Mouse (Mus musculus) cerebellum, adult 11 months (tissue): ENCODE data around the gene Clpx.

ENCODE experiments used
- DNase-seq: peaks from one replicate; pipeline ENCODE4 v3.0.0; 2022

The Clpx gene

DNA sequence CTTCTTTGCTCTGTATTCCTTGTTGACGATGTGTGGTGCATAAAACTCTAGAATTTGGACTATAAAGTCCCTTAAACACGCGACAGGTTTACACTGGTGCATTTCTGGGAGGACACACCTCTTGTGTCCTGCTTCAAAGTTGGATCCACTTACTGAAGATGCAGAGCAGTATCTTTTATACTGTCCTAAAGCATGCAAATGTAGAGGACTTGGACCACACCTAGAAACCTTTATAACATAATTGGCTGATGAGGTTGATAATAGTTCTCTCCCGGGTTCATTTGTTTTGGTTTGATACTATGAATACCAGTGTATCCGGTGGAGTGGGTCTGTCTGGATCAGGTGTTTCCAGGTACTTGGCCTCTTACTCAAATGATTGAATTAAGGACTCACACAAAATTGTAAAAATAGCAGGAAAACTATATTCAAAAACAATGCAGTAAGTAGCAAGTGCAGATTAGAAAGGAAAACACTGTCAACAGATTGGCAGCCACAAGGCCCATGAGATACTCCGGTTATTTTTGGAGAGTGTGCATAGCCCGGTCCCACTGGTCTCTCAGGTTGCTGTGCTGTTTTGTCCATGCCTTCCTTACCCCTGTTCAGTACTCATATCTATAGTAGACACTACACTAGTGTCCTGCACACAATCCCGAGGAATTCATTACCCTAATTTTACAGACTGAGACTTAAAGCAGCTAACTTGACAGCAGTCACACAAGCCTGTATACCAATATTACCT is 53.2 kb downstream of the Clpx start:
- DNase-seq = no peak

DNA sequence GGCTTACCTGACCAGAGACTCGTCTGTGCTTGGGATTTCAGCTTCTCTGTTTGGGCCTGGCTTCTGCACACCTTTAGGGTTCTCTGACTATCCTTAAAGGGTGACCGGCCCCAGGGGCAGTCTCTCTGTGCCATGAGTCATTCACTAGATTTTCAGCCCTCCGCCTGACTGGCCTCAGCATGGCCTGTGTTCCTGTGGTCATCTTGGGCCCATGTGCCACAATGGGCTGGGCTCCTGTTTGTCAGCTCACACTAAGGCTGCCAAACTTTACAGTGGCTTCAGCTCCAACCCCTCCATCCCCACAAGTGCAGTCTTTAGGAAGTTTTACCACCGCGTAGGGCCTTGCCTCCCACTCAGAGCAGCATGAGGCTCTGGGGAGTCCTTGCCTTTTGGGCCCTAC is 59.2 kb downstream of the Clpx start:
- no peak for DNase-seq

DNA sequence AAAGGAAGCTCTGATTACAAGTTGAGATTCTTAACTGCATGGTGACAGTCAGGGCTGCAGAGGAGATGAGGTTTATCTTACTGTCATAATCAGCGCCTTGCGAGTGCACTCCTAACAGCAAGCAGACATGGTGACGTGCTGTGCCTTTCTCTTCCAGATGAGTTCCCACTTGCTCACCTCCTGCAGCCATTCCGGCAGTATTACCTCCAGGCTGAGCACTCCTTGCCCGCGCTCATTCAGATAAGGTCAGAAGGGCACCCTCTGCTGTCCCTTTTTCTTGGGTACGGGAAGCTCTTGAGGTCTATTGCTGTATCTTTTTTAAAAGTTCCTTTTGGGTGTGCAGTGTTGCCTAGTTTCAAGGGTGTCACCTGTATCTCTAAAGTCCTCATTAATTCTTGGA is 62.5 kb downstream of the Clpx start:
- no peak for DNase-seq

DNA sequence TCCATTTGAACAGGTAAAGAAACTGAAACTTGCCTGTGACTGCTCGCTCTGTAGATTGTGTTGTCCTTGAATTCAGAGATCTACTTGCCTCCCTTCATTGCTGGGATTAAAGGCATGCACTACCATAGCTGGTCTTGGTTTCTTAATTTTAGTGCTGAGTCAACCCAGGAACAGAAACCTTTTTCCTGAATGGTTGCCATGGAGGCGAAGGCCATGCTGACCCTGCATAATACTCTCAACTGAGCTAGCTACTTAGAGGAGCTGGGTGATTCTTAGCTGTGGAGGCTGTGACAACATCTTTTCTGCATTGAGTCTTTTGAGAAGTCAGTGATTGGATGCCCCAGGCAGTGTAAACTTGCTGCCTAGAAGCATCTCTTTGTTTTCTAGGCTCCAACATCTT is 62.9 kb downstream of the Clpx start:
- DNase-seq = no peak

DNA sequence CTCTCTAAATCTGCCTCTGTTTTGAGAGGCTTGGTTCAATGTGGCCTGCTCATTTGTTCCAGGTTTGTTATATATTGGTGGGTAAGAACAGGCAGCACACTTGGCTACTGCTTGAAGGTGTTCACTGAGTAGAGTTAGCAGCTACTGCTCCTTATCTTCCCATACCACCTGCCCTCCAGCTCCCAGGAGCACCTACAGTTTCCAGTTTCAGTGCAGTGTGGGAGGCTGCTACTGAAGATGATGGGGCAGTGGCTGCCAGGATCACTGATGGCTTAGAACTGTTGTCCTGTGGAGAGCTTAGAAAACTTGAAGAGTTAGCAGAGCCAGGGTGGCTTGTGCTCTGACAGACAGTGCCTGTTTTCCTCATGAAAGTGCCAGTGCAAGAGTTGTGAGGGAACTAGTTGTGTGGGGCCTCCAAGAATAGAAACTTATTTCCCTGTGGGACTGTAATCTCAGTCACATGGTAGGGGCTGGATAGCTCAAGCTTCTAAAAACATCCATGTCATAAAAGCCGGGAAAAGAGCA is 65.0 kb downstream of the Clpx start:
- DNase-seq = no peak

DNA sequence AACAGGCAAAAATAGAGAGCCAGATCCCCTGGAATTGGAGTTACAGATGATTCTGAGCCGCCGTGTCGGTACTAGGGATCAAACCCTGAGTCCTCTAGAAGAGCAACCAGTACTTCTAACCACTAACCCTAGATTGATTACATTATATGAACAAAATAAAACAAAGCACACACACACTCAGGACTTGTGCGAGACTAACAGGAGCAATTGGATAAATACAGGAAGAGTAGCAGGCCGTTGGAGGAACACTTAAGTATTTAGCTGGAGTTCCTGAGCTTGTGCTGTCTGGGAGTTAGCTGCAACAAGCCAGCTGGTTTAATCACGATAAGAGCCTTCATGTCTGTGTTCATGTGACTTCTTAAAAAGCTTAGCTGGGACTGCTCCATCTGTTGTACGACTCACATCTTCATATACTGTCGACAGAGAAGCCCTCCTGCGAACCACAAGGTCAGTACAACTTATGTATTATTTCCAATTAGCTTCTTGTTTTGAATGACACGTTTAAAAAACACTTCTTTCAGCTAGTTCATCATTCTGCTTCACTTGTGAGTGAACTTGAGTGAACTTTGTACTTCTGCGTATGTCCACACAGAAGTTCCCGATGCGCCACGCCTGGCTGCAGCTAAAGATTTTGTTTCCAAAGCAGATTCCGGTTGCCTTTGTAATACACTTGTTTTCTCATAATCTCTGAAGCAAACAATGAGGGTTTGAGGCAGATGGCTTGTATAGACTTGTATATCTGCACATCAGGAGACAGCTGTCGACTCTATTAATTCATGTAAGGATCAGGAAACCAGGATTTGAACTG is 66.8 kb downstream of the Clpx start, which contains the start of gene Ubap1l:
Ubap1l (plus strand) TSS at position 401 of the 808 bp plus-strand sequence.
- no peak for DNase-seq

DNA sequence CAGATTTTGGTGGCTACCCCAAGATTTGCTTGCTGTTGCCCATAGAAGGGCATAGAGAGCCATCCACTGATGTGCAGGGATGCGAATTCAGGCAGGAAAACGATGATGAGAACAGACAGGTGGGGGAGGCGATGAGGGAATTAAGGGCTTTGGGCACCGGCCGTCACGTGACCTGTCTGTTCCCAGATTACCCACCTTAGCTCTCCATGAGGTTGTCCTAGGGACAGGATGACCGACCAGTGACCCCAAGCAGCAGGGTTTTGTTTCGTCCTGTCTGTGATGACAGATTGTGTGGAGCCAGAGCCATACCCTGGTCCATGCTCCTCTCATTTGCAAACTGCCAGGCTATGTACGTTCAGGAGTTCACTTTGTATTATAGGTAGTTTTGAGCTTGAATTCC is 69.6 kb downstream of the Clpx start:
- DNase-seq = no peak

DNA sequence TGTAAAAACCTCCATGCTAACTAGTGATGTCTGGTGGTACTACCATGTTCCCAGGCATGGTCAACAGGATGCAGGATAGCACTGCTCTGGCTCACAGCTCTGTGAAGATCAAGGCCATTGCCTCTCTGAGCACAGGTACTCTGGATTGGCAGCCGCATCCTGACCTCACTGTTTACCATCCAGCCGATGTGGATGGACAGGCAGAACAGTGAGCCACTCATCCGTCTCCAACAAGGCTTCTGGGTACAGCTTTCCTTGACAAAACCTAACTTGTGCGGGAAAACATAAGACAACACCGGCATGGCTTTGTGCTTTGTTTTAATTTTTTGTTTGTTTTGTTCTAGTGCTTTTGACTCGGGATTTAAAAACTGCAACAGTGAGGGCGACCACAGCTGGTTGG is 71.7 kb downstream of the Clpx start:
- no peak for DNase-seq

DNA sequence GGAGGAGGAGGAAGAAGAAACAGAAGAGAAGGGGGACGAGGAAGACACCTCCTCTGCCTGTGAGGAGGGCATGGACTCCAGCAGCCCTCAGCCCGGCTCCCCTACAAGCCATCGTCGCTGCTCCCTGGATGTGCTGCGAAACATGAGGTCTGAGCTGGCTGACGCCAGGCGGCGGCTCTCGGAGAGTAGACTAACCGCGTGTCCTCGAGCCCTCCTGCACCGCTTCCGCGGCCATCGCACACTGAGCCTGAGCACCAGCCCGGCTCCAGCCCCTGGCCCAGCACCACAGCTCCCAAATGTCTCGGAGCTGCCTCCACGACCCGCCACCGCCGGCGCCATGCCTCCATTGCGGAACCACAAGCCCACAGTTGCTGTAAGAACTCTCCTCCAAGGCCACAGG is 77.7 kb downstream of the Clpx start:
- no peak for DNase-seq

DNA sequence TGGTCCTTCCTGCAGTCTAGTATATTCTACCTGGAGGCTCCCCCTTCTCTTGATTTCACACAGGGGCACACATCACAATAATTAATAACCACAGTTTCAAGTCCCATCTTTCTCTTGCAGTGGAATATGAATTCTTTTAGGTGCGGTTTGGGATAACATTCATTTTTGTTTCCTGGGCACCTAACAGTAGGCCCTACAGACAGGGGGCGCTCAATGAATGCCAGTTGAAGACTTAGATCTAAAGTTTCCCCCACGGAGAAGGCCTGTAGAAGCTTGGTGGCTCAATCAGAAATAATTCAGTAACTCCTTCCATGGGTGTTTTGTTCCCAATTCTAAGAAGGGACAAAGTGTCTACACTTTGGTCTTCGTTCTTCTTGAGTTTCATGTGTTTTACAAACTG is 78.4 kb downstream of the Clpx start:
- DNase-seq = no peak

DNA sequence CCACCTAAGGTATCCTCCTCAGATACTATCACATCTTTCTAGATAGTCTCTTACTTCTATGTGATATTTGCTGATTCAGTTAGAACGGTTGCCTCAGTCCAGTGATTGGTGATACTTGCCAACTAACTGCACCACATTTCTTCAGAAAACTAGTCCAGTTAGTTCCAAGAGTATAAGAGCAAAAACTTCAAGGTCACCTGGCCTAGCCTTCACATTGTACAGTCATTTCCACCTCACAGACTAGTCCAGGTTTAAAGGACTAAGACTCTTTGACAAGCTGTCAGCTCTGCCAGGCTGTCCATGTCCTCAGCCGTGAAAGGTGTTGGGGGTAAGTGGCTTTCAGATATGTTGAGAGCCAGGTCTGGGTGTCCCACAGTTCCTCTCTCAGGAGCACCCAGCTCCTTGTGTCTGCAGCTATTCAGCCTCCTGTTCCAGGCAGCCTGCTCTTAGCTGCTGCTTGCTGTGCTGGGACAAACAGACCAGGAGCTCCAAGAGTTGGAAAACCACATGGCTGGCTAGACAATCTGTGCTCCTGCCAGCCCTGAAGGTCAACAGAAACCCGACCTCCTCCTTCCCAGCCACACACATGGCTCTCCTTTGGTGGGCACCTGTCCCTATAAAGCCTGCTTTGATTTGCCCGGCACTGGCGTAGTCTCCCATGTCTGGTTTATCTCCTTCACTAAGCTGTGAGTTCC is 80.6 kb downstream of the Clpx start:
- DNase-seq = no peak

DNA sequence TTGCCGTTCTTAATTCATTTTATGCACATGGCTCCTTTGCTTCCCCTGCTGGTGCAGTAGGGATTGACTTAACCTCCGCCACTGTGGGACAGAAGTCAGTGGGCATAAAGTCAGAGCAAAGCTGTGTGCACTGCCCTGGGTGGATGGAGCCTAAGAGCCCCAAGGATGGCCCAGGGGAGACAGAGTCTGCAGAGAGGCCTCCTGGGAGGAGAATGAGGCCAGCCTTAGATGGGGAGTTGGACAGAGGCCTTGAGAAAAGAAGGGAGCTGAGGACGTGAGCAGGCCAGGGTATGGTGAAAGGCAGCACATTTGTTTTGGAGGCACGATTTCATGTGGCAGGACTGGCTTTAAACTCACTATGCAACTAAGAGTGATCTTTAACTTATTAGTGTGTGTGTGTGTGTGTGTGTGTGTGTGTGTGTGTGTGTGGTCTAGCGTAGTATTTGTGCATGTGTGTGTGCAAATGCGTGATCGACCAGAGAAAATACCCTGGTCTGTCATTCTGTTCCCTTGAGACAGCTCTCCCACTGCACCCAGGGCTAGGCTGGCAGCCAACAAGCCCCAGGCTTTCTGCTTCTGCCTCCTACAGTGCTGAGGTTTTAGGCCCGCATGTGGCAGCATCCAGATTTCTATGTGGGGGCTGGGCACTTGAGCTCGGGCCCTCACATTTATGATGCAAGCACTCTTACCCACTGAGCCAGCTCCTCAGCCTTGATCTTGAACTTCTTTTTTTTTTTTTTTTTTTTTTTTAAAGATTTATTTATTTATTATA is 81.3 kb downstream of the Clpx start:
- DNase-seq = no peak
